Mouse (Mus musculus) limb, embryonic 13.5 days (tissue): ENCODE measurements around the gene Numa1. TPM values are rescaled to one million over a fixed set of nuclear protein-coding genes. Genes with fewer than 3 reads are reported as not detected.
A peak's percentile ranks its signal among the peaks of the same experiment; 100 is the strongest.
"Not testable (repeated sequence)": the region's sequence is repeated elsewhere in the genome, so short reads cannot be mapped to it uniquely, and the experiment has no call there.

ENCODE experiments used
- ATAC-seq: fragments of 200-750 bp; cut with Nextera tagmentation; 2 replicates; pipeline ENCODE4 v1.8.0; 2017; ENCODE audit warnings: low read depth, moderate number of reproducible peaks, moderate TSS enrichment; ENCODE audit not compliant: low FRiP score
- H3K27ac ChIP-seq: fragments of 300-500 bp; sonication (generic); 2 replicates; pipeline ENCODE4 v1.5.1; 2015; ENCODE audit warnings: inconsistent platforms, mild to moderate bottlenecking, moderate library complexity
- H3K27me3 ChIP-seq: fragments of 300-500 bp; sonication (generic); 2 replicates; pipeline ENCODE4 v1.6.1; 2015; ENCODE audit warnings: mild to moderate bottlenecking, inconsistent platforms
- H3K36me3 ChIP-seq: fragments of 300-500 bp; sonication (generic); 2 replicates; pipeline ENCODE4 v1.6.1; 2015; ENCODE audit warnings: inconsistent platforms, mild to moderate bottlenecking, moderate library complexity
- H3K4me1 ChIP-seq: fragments of 300-500 bp; sonication (generic); 2 replicates; pipeline ENCODE4 v1.6.1; 2015; ENCODE audit warnings: inconsistent platforms
- H3K4me2 ChIP-seq: fragments of 300-500 bp; sonication (generic); replicated peaks from 2 replicates; pipeline ENCODE4 v1.6.1; 2015; ENCODE audit warnings: inconsistent platforms, mild to moderate bottlenecking, moderate library complexity
- H3K4me3 ChIP-seq: fragments of 300-500 bp; sonication (generic); 2 replicates; pipeline ENCODE4 v1.5.1; 2015; ENCODE audit warnings: moderate library complexity, mild to moderate bottlenecking, inconsistent platforms
- H3K9ac ChIP-seq: fragments of 300-500 bp; sonication (generic); 2 replicates; pipeline ENCODE4 v1.6.1; 2015; ENCODE audit warnings: mild to moderate bottlenecking, inconsistent platforms
- H3K9me3 ChIP-seq: fragments of 300-500 bp; sonication (generic); 2 replicates; pipeline ENCODE4 v1.6.1; 2016; ENCODE audit warnings: inconsistent platforms
- WGBS: fragments of 180-500 bp; shearing (Covaris S2); methylation state at CpG from one replicate; pipeline ENCODE4 v1.1.7; 2015; 5-methylcytosine and 5-hydroxymethylcytosine counted together
- polyA plus RNA-seq: library from polyadenylated mRNA; unstranded; fragments of >200 nt; fragmentation: Nextera tagmentation; extraction: Ambion mirVana; gene quantifications from 2 replicates; pipeline ENCODE4 v1.2.1, GENCODE M21; 2015

Gene Numa1
- polyA plus RNA-seq, 1 experiment from 2014 or later = 96.2 TPM

DNA sequence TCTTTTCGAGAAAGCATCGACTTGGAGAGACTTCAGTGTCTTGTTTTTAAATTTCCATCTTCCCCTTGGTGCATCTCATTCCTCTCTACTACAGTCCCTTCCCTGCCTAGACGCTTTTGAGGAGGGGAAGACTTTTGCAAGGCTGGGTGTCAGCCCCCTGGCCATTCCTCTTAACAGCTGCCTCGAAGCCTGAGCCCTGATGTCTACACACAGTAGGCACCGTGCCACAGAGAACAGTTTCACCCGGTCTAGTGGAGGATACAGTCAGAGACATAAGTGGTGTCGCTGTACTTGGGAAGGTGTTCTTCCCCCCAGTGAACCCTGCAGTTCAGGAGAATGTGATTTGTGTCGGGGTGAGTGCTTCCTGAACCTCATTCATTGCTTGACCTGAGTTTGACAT, 27.2 kb upstream of the Numa1 start:
- no peak overlapping the region for H3K27ac ChIP-seq
- H3K9ac ChIP-seq = peak overlapping the region; percentile 88
- no peaks in the 10 kb centered on the region for H3K9me3 ChIP-seq
- WGBS = 66% methylated on average over 8 of the region's 8 CpGs
- peak overlapping the region; percentile 81 for H3K4me3 ChIP-seq
- H3K4me2 ChIP-seq = peak overlapping the region; percentile 82
- H3K27me3 ChIP-seq = no peaks in the 10 kb centered on the region
- peaks cover 16% of the 10 kb centered on the region for H3K4me1 ChIP-seq
- peaks cover 34% of the 10 kb centered on the region for H3K36me3 ChIP-seq
- ATAC-seq = no peak

DNA sequence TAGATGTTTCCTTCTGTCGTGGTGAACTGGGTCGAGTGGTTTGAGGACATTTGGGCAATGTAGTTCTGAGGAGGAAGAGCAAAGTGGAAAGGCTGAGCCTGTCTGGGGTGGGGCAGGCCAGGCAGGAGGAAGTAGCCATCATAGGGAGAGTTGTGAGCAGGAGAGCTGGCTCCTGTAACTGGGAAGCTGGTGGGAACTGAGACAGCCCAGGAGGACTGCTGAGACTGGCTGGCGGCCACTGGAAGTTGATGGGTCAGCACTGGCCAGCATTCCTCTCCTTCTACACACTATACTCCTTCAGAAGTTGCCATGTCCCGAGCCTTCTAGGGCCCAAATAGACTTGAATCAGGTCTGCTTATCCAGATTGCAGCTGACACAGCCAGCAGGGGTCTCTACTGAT, 25.5 kb upstream of the Numa1 start:
- no peaks in the 10 kb centered on the region for H3K27me3 ChIP-seq
- no peak overlapping the region for H3K27ac ChIP-seq
- no peaks in the 10 kb centered on the region for H3K9me3 ChIP-seq
- peaks cover 16% of the 10 kb centered on the region for H3K4me1 ChIP-seq
- no peak for ATAC-seq
- WGBS = 80% methylated on average over 4 of the region's 4 CpGs
- peaks cover 41% of the 10 kb centered on the region for H3K36me3 ChIP-seq
- no peak overlapping the region for H3K4me3 ChIP-seq
- no peak overlapping the region for H3K4me2 ChIP-seq
- peak overlapping the region; percentile 27; the same call in 1 of the 2 replicates for H3K9ac ChIP-seq

DNA sequence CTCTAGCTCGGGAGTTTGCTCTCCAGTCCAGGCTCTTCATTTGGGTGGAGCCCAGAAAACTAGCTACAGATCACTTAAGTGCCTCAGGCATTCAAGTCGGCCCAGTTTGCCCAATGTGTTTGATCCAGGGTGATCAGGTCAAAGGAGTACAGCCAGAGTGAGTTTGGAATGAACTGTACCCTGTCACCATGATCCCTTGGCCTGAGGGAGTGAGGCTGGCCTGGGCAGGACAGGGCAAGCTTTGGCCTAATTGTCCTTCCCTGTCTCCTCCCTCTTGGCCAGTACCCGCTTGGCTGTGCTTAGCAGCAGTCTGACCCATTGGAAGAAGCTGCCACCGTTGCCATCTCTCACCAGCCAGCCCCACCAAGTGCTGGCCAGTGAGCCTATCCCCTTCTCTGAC, 23.8 kb upstream of the Numa1 start:
- Histone ChIP-seq H3K9me3 (no peaks in the 10 kb centered on the region), H3K9ac (no peak overlapping the region), H3K4me2 (no peak overlapping the region), H3K27ac (no peak overlapping the region), H3K4me1 (peaks cover 14% of the 10 kb centered on the region), H3K27me3 (no peaks in the 10 kb centered on the region), H3K4me3 (no peak overlapping the region), H3K36me3 (peaks cover 59% of the 10 kb centered on the region)
- ATAC-seq = no peak
- WGBS = 84% methylated on average over 4 of the region's 4 CpGs

DNA sequence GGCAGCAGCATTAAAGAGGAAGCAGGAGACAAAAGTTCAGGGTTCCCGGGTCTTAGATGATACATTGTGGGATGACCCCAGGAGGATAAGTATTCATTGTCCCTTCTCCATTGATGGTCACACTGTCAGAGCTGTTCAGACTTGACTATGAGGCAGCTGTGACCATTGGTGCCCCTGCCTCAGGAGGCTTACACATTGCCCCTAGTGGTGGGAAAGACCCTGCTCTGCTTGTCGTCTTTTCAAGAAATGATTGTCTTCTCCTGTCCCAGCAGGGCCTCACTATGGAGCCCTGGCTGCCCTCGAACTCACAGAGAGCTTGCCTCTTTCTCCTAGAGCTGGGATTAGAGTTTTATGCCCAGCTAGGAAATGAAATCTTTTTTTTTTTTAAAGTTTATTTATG, 21.9 kb upstream of the Numa1 start:
- H3K4me3 ChIP-seq = no peak overlapping the region
- no peak overlapping the region for H3K9ac ChIP-seq
- no peak for ATAC-seq
- H3K27ac ChIP-seq = no peak overlapping the region
- peaks cover 4% of the 10 kb centered on the region for H3K4me1 ChIP-seq
- H3K27me3 ChIP-seq = no peaks in the 10 kb centered on the region
- peaks cover 62% of the 10 kb centered on the region for H3K36me3 ChIP-seq
- WGBS = 69% methylated on average over 3 of the region's 3 CpGs
- H3K4me2 ChIP-seq = no peak overlapping the region
- H3K9me3 ChIP-seq = no peaks in the 10 kb centered on the region

DNA sequence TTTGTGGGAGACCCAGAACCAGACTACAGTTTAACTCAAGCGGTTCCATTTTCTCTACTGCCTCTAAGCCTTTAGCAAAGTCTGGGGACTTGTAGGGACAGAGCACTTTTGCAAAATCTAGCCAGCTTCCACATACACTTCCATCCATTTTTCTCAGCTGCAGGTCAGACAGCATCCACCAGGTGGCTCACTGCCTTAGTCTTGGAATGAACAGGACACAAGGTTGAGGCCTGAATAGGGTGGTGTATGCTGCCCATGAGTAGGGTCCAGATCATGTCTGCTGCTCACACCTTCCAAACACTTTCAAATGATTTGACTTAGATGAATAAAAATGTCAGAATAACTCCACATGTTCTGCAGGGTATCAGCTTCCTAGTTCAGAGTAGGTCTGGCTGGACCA, 15.8 kb upstream of the Numa1 start:
- no peak overlapping the region for H3K27ac ChIP-seq
- 23% methylated on average over 1 of the region's 1 CpGs for WGBS
- no peak overlapping the region for H3K4me3 ChIP-seq
- no peaks in the 10 kb centered on the region for H3K9me3 ChIP-seq
- peak; percentile 76; the same call in 1 of the 2 replicates for ATAC-seq
- H3K4me1 ChIP-seq = no peaks in the 10 kb centered on the region
- H3K36me3 ChIP-seq = peaks cover 23% of the 10 kb centered on the region
- no peak overlapping the region for H3K4me2 ChIP-seq
- H3K9ac ChIP-seq = no peak overlapping the region
- no peaks in the 10 kb centered on the region for H3K27me3 ChIP-seq

DNA sequence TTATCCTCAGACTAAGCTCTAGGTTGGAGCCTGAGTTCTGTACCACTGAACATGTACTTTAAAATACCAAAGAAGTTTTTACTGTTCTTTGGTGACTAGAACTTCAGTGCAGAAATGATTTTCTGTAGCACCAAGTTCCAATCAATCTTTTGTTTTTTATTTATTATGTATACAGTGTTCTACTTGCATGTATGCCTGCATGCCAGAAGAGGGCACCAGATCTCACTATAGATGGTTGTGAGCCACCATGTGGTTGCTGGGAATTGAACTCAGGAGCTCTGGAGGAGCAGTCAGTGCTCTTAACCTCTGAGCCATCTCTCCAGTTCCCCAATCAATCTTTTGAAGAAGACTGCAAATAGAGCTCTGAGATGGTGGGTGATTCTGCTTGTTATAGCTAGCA, 8.0 kb upstream of the Numa1 start:
- not testable (repeated sequence) for H3K9ac ChIP-seq, H3K4me1 ChIP-seq, H3K27me3 ChIP-seq, H3K36me3 ChIP-seq, H3K4me2 ChIP-seq, H3K9me3 ChIP-seq, ATAC-seq, H3K27ac ChIP-seq, H3K4me3 ChIP-seq

DNA sequence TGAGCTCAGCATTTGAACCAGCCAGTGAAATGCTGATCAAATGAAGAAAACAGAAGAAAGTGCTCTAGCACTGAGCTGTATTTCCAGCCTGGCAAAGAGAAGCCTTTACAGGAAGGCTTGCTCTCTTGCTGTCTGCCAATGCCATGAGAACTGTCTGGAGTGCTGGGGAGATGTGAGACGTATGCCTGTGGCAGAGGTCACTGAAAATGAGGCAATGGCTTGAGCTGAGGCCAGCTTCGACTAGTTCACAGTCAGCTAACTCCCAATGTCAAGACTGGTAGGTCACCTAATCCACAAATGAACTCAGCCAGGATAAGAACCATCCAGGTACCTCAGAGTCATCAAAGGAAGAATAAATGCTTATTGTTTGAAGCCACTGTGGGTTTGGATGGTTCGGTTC, 5.8 kb upstream of the Numa1 start:
- no peaks in the 10 kb centered on the region for H3K36me3 ChIP-seq
- H3K4me1 ChIP-seq = peaks cover 7% of the 10 kb centered on the region
- no peak overlapping the region for H3K27ac ChIP-seq
- H3K9me3 ChIP-seq = no peaks in the 10 kb centered on the region
- no peak overlapping the region for H3K9ac ChIP-seq
- 87% methylated on average over 3 of the region's 3 CpGs for WGBS
- no peak overlapping the region for H3K4me2 ChIP-seq
- no peak for ATAC-seq
- no peaks in the 10 kb centered on the region for H3K27me3 ChIP-seq
- no peak overlapping the region for H3K4me3 ChIP-seq

DNA sequence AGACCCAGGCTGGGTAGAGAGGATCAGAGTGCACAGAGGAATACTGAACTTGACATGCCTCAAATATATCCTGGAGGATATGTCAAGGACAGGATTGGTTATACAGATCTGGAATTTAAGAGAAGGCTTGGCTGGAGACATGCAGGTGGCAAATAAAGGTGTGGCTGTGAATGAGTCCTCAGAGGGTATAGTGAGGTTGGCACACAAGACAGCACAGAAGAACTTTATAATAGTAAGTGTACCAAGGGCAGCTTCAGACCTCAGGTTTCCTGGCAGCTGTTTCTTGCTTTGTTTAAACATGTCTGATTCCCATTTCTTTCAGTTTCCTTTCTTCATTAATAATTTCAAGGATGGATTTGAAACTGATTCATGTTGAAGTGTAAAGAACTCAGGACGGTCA, 1.4 kb upstream of the Numa1 start:
- Histone ChIP-seq H3K9me3 (no peaks in the 10 kb centered on the region), H3K9ac (peak overlapping the region; percentile 8; the same call in 1 of the 2 replicates), H3K4me3 (peak overlapping the region; percentile 77), H3K36me3 (0 out of 2 replicates have a peak, but pooled peaks cover 2% of the 10 kb centered on the region), H3K27me3 (no peaks in the 10 kb centered on the region), H3K4me2 (peak overlapping the region; percentile 75), H3K27ac (no peak overlapping the region), H3K4me1 (peaks cover 22% of the 10 kb centered on the region)
- ATAC-seq = no peak
- 84% methylated on average over 1 of the region's 1 CpGs for WGBS

DNA sequence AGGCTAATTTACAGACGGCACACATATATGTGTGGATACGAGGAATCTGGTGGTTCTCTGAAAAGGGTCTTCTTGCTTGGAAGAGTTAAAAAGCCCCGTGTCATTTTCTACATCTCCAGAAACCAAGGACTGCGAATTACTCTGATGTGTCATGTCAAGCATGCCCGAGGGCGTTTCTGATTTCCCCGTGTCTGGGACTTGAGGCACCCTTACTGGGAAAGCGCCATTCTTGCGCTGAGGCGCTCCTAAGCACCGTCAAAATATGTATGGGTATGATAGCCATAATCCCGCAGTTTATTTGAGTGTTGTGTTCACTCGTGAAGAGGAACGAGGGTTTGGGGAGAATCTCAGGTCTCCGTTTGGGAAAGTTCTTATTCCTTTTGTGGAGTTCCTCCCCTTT, 611 bp upstream of the Numa1 start:
- WGBS = 6% methylated on average over 15 of the region's 15 CpGs

DNA sequence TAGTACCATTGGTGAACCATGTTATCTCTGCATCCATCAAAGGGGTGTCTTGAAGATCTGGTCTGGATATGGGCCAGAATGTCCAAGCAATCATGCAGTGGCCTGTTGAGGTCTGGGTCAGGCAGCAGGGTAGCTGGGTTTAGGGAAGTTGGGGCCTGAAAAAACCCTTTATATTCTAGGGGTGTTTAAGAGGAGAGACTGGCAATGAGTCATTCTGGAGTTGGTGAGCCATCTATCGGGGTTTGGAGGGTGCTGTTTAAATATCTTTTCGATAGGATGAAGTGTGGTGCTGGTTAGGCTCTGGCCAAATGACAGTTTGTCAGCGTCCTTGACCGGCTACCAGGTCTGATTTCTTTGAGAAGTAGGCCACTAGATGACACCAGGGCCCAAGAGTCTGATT, 2.0 kb downstream of the Numa1 start:
- Histone ChIP-seq H3K27me3 (no peaks in the 10 kb centered on the region), H3K9me3 (no peaks in the 10 kb centered on the region), H3K4me2 (no peak overlapping the region), H3K9ac (peak overlapping the region; percentile 31; the same call in 1 of the 2 replicates), H3K4me3 (no peak overlapping the region), H3K36me3 (peaks cover 10% of the 10 kb centered on the region; the same call in 1 of the 2 replicates), H3K27ac (no peak overlapping the region), H3K4me1 (peaks cover 22% of the 10 kb centered on the region)
- ATAC-seq = no peak
- WGBS = 98% methylated on average over 4 of the region's 4 CpGs

More for the DNA sequence above, 611 bp upstream of the Numa1 start:
- H3K36me3 ChIP-seq = 0 out of 2 replicates have a peak, but pooled peaks cover 4% of the 10 kb centered on the region
- peak overlapping the region; percentile 77 for H3K4me3 ChIP-seq
- H3K4me1 ChIP-seq = peaks cover 22% of the 10 kb centered on the region
- H3K9ac ChIP-seq = peak overlapping the region; percentile 81
- ATAC-seq = peak; percentile 9; the same call in 1 of the 2 replicates
- H3K27ac ChIP-seq = peak overlapping the region; percentile 56
- H3K9me3 ChIP-seq = no peaks in the 10 kb centered on the region
- H3K27me3 ChIP-seq = no peaks in the 10 kb centered on the region
- H3K4me2 ChIP-seq = peak overlapping the region; percentile 75

DNA sequence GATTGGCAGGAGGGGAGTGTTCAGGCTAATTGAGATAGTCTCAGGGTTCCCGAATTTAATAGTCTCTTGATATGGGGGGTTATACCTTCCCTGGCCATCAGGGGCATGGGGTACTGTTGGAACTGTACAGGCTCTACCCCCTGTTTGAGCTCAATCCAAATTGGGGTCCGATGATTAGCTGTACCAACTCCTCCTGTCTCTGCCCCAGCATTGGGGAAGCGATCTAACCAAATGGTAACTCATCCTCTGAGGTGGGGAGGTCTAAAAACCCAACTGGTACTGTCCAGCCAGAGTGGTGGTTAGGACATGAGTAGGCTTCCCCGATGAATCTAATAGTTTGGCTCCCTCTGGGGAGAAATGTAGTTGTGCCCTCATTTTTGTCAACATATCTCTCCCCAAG, 3.1 kb downstream of the Numa1 start:
- no peak for ATAC-seq
- Histone ChIP-seq H3K4me2 (no peak overlapping the region), H3K4me1 (peaks cover 22% of the 10 kb centered on the region), H3K36me3 (peaks cover 10% of the 10 kb centered on the region; the same call in 1 of the 2 replicates), H3K9me3 (no peaks in the 10 kb centered on the region), H3K9ac (no peak overlapping the region), H3K27me3 (no peaks in the 10 kb centered on the region), H3K4me3 (no peak overlapping the region), H3K27ac (no peak overlapping the region)
- 95% methylated on average over 4 of the region's 4 CpGs for WGBS

DNA sequence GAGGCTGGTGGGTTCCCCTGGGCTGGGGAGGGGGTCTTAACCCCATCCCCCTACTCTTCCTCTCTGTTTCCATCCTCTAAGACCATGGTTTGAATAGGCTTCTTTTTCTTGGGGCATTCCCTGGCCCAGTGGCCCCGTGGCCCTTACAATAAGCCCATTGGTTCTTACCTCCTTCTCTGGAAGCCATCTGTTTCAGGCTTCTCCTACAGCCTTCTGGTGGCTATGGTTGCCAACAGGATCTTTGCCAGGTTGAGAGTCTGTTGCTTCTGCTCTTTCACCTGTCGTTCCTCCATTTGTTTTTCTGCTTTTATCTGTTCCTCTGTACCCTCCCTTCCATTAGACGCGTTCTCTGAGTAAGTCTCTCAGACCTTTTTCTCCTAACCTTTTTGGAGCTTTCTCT, 3.7 kb downstream of the Numa1 start:
- peaks cover 10% of the 10 kb centered on the region; the same call in 1 of the 2 replicates for H3K36me3 ChIP-seq
- H3K4me3 ChIP-seq = no peak overlapping the region
- no peak overlapping the region for H3K9ac ChIP-seq
- no peak overlapping the region for H3K27ac ChIP-seq
- ATAC-seq = no peak
- H3K9me3 ChIP-seq = no peaks in the 10 kb centered on the region
- WGBS = 93% methylated on average over 4 of the region's 4 CpGs
- H3K4me1 ChIP-seq = peaks cover 19% of the 10 kb centered on the region
- H3K4me2 ChIP-seq = no peak overlapping the region
- H3K27me3 ChIP-seq = no peaks in the 10 kb centered on the region

DNA sequence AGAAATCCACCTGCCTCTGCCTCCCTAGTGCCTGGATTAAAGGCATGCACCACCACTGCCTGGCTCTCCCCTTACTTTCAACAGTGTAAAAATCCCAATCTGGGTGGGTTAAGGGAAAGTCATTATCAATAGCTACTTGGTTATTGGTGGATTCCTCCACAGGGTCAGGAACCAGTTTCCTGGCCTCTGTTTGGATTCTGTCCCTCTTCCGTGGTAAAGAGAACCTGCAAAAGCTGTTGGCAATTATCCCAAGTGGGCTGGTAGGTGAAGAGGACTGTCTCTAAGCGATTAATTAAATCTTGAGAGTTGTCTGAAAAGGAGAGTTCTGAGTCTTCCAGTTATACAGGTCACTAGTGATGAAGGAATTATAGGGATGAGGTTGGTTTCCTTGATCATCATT, 4.4 kb downstream of the Numa1 start:
- H3K36me3 ChIP-seq = peaks cover 10% of the 10 kb centered on the region; the same call in 1 of the 2 replicates
- no peak overlapping the region for H3K4me3 ChIP-seq
- H3K27me3 ChIP-seq = no peaks in the 10 kb centered on the region
- peaks cover 15% of the 10 kb centered on the region for H3K4me1 ChIP-seq
- H3K9me3 ChIP-seq = no peaks in the 10 kb centered on the region
- H3K4me2 ChIP-seq = no peak overlapping the region
- no peak overlapping the region for H3K9ac ChIP-seq
- H3K27ac ChIP-seq = no peak overlapping the region
- no peak for ATAC-seq
- 85% methylated on average over 2 of the region's 2 CpGs for WGBS
